Mouse (Mus musculus): ENCODE results near the gene Gm10065. TPM values are rescaled to one million over a fixed set of nuclear protein-coding genes. Genes with fewer than 3 reads are reported as not detected.
"Not testable (repeated sequence)": the region's sequence is repeated elsewhere in the genome, so short reads cannot be mapped to it uniquely, and the experiment has no call there.

Gene Gm10065
- total RNA-seq (2012; rRNA removed) (not detected in 2 replicates), total RNA-seq (2014; rRNA removed) (not detected in 2 replicates), polyA plus RNA-seq (2012; ENCODE audit: insufficient read length, low read depth) (not detected in 2 replicates)

GRCm38 (mm10) chr13:21478759-21479670, at the start of gene Gm10065, which contains the start of gene Zkscan4:
Gene Gm10065 (minus strand): TSS chr13:21479441.
Gene Zkscan4 (plus strand): TSS chr13:21478907.
- H3K4me1 ChIP-seq (ENCODE audit: control insufficient read depth in 1 of 2, insufficient read depth in 2 of 2); in situ Hi-C loops (cut with MboI; ENCODE audit: low pct_ligation_motif_present, low pct_unique_long_range_greater_than_20kb, low sequenced_read_pairs); H3K27me3 ChIP-seq (replicated peaks); DNase-seq (ENCODE audit: extremely low read depth); H3K9me3 ChIP-seq (replicated peaks; ENCODE audit: low read length); H3K4me2 ChIP-seq (ENCODE audit: insufficient read depth, low read depth, poor library complexity, severe bottlenecking); H3K4me3 ChIP-seq (replicated peaks in 1 of 3; ENCODE audit: low read depth in 2 of 3, low read length in 2 of 3, poor library complexity in 1 of 3); H3K36me3 ChIP-seq (replicated peaks in 1 of 2; ENCODE audit: control insufficient read depth in 1 of 2, insufficient read depth in 1 of 2, low read length in 1 of 2); dilution Hi-C loops (cut with MboI; ENCODE audit: extremely low pct_ligation_motif_present, extremely low pct_unique_long_range_greater_than_20kb, low sequenced_read_pairs); H3K27ac ChIP-seq (ENCODE audit: insufficient read depth, low read depth); H3K9ac ChIP-seq (ENCODE audit: insufficient read depth, low read depth); H3K79me2 ChIP-seq (replicated peaks; ENCODE audit: control insufficient read depth, extremely low read depth, insufficient read depth, poor library complexity, severe bottlenecking): not testable (repeated sequence)

- H3K4me1 ChIP-seq (ENCODE audit: control insufficient read depth in 1 of 2, insufficient read depth in 2 of 2): peaks cover 0 to 12% of the 10 kb centered on the region in 2 experiments; a peak in 2 of 4 replicates
- peak; percentile 92 for DNase-seq (ENCODE audit: extremely low read depth)
- no peaks in the 10 kb centered on the region for H3K9me3 ChIP-seq (replicated peaks; ENCODE audit: low read length)
- in situ Hi-C loops (cut with MboI; ENCODE audit: low pct_ligation_motif_present, low pct_unique_long_range_greater_than_20kb, low sequenced_read_pairs): no loop called here
- H3K27ac ChIP-seq (ENCODE audit: insufficient read depth, low read depth): peak overlapping the region; percentile 63
- H3K4me3 ChIP-seq (replicated peaks in 1 of 3; ENCODE audit: low read depth in 2 of 3, low read length in 2 of 3, poor library complexity in 1 of 3): peak overlapping the region; percentile 62 to 66 (median 63)
- no peaks in the 10 kb centered on the region for H3K27me3 ChIP-seq (replicated peaks)
- H3K36me3 ChIP-seq (replicated peaks in 1 of 2; ENCODE audit: control insufficient read depth in 1 of 2, insufficient read depth in 1 of 2, low read length in 1 of 2): peaks cover 0 to 4% of the 10 kb centered on the region in 2 experiments
- dilution Hi-C loops (cut with MboI; ENCODE audit: extremely low pct_ligation_motif_present, extremely low pct_unique_long_range_greater_than_20kb, low sequenced_read_pairs): no loop called here
- peak overlapping the region; percentile 88; the same call in 1 of the 2 replicates for H3K4me2 ChIP-seq (ENCODE audit: insufficient read depth, low read depth, poor library complexity, severe bottlenecking)
- H3K9ac ChIP-seq (ENCODE audit: insufficient read depth, low read depth): peak overlapping the region; percentile 29
- no peaks in the 10 kb centered on the region for H3K79me2 ChIP-seq (replicated peaks; ENCODE audit: control insufficient read depth, extremely low read depth, insufficient read depth, poor library complexity, severe bottlenecking)
- TF ChIP-seq E2F4 (IDR thresholded peaks at IDR 0.05; ENCODE audit: insufficient replicate concordance, low read depth, low read length) (no peak), TCF12 (IDR thresholded peaks at IDR 0.05; ENCODE audit: low read depth, low read length) (peak; percentile 65), ZNF384 (IDR thresholded peaks at IDR 0.05; ENCODE audit: low read depth, low read length) (no peak), ZKSCAN1 (IDR thresholded peaks at IDR 0.05; ENCODE audit: borderline replicate concordance, low read depth, low read length) (no peak), USF2 (conservative IDR thresholded peaks at IDR 0.05; ENCODE audit: low read depth, low read length) (no peak), MYC (IDR thresholded peaks at IDR 0.05; ENCODE audit: low read depth, low read length) (peak; percentile 96), JUND (conservative IDR thresholded peaks at IDR 0.05; ENCODE audit: low read depth, low read length) (no peak), HCFC1 (IDR thresholded peaks at IDR 0.05; ENCODE audit: low read depth, low read length) (peak; percentile 71), NRF1 (IDR thresholded peaks at IDR 0.05; ENCODE audit: low read depth, low read length) (no peak), CHD2 (IDR thresholded peaks at IDR 0.05; ENCODE audit: low read length) (no peak), USF1 (IDR thresholded peaks at IDR 0.05; ENCODE audit: low read depth, low read length) (no peak), IRF4 (IDR thresholded peaks at IDR 0.05; ENCODE audit: low read depth, low read length) (peak; percentile 50; the same call in 1 of the 2 replicates), GABPA (IDR thresholded peaks at IDR 0.05; ENCODE audit: insufficient replicate concordance, low read depth, low read length) (0 out of 2 replicates have a peak, but pooled peaks have one; percentile 13), SMC3 (IDR thresholded peaks at IDR 0.05; ENCODE audit: low read depth, low read length) (no peak), MAX (IDR thresholded peaks at IDR 0.05; ENCODE audit: low read length) (peak; percentile 90), CTCF (conservative IDR thresholded peaks at IDR 0.05 in 1 of 2, IDR thresholded peaks at IDR 0.05 in 1 of 2; ENCODE audit: low read depth in 2 of 2, low read length in 2 of 2) (no peak), UBTF (IDR thresholded peaks at IDR 0.05; ENCODE audit: low read depth, low read length) (no peak), JUN (IDR thresholded peaks at IDR 0.05; ENCODE audit: insufficient read depth, low read depth, low read length) (no peak), ZMIZ1 (IDR thresholded peaks at IDR 0.05; ENCODE audit: low read depth, low read length) (no peak), RCOR1 (conservative IDR thresholded peaks at IDR 0.05; ENCODE audit: low read depth, low read length) (no peak), CHD1 (IDR thresholded peaks at IDR 0.05; ENCODE audit: low read depth, low read length) (peak; percentile 92), EP300 (IDR thresholded peaks at IDR 0.05; ENCODE audit: low read length) (no peak), MXI1 (IDR thresholded peaks at IDR 0.05; ENCODE audit: low read depth, low read length) (peak; percentile 79; the same call in 1 of the 2 replicates), NELFE (IDR thresholded peaks at IDR 0.05; ENCODE audit: low read depth, low read length) (peak; percentile 70; the same call in 1 of the 2 replicates), BHLHE40 (IDR thresholded peaks at IDR 0.05; ENCODE audit: low read depth, low read length) (peak; percentile 71), ETS1 (conservative IDR thresholded peaks at IDR 0.05; ENCODE audit: low read depth, low read length) (no peak), MAZ (IDR thresholded peaks at IDR 0.05; ENCODE audit: low read depth, low read length) (no peak), ELF1 (IDR thresholded peaks at IDR 0.05; ENCODE audit: low read depth, low read length) (peak; percentile 57; the same call in 1 of the 2 replicates), KAT2A (IDR thresholded peaks at IDR 0.05; ENCODE audit: insufficient replicate concordance, low read length) (no peak), TBP (conservative IDR thresholded peaks at IDR 0.05; ENCODE audit: low read depth, low read length) (peak; percentile 60; the same call in 1 of the 2 replicates)
Measured at GRCm38 (mm10) chr13:21506221-21506649, 27.0 kb upstream of the Gm10065 start.
